Mouse (Mus musculus) hindbrain, embryonic 15.5 days (tissue): ENCODE measurements at regions not wholly inside any gene's neighbourhood (a gene's known extent, or its start where the extent isn't known, plus 50 kb on each side); places are given as distances from the start of the nearest gene placed in this dataset.

ENCODE experiments used
- ATAC-seq: fragments of 200-750 bp; cut with Nextera tagmentation; 2 replicates; pipeline ENCODE4 v1.8.0; 2017; ENCODE audit warnings: low read depth, moderate number of reproducible peaks, moderate TSS enrichment; ENCODE audit not compliant: low FRiP score
- H3K27ac ChIP-seq: fragments of 300-500 bp; sonication (generic); replicated peaks from 2 replicates; pipeline ENCODE4 v1.5.1; 2015; ENCODE audit warnings: mild to moderate bottlenecking, inconsistent platforms
- H3K27me3 ChIP-seq: fragments of 300-500 bp; sonication (generic); 2 replicates; pipeline ENCODE4 v1.6.1; 2015; ENCODE audit warnings: control low read depth, inconsistent platforms
- H3K36me3 ChIP-seq: fragments of 300-500 bp; sonication (generic); 2 replicates; pipeline ENCODE4 v1.6.1; 2015; ENCODE audit warnings: control low read depth, inconsistent platforms
- H3K4me1 ChIP-seq: fragments of 300-500 bp; sonication (generic); replicated peaks from 2 replicates; pipeline ENCODE4 v1.6.1; 2015; ENCODE audit warnings: control low read depth, inconsistent platforms
- H3K4me2 ChIP-seq: fragments of 300-500 bp; sonication (generic); 2 replicates; pipeline ENCODE4 v1.6.1; 2015; ENCODE audit warnings: moderate library complexity, mild to moderate bottlenecking, inconsistent platforms
- H3K4me3 ChIP-seq: fragments of 300-500 bp; sonication (generic); 2 replicates; pipeline ENCODE4 v1.5.1; 2015; ENCODE audit warnings: mild to moderate bottlenecking, inconsistent platforms
- H3K9ac ChIP-seq: fragments of 300-500 bp; sonication (generic); 2 replicates; pipeline ENCODE4 v1.6.1; 2015; ENCODE audit warnings: inconsistent platforms
- H3K9me3 ChIP-seq: fragments of 300-500 bp; sonication (generic); 2 replicates; pipeline ENCODE4 v1.6.1; 2016; ENCODE audit warnings: control low read depth, inconsistent platforms
- WGBS: fragments of 180-500 bp; shearing (Covaris S2); methylation state at CpG from one replicate; pipeline ENCODE4 v1.1.7; 2015; 5-methylcytosine and 5-hydroxymethylcytosine counted together

- 71% methylated on average over 3 of the region's 3 CpGs for WGBS
- Histone ChIP-seq H3K27me3 (no peaks in the 10 kb centered on the region), H3K4me3 (no peak overlapping the region), H3K36me3 (no peaks in the 10 kb centered on the region), H3K9me3 (no peaks in the 10 kb centered on the region), H3K9ac (no peak overlapping the region), H3K4me2 (no peak overlapping the region), H3K4me1 (peaks cover 12% of the 10 kb centered on the region), H3K27ac (no peak overlapping the region)
- no peak for ATAC-seq
Observed at GRCm38 (mm10) chr2:93115303-93115702, 69.3 kb upstream of the Prdm11 start.

GRCm38 (mm10) chr2:93113929-93114328 lies 68.0 kb upstream of the Prdm11 start:
- no peaks in the 10 kb centered on the region for H3K36me3 ChIP-seq
- H3K27me3 ChIP-seq = no peaks in the 10 kb centered on the region
- WGBS = 74% methylated on average over 7 of the region's 7 CpGs
- H3K4me3 ChIP-seq = no peak overlapping the region
- no peak for ATAC-seq
- H3K27ac ChIP-seq = no peak overlapping the region
- no peak overlapping the region for H3K4me2 ChIP-seq
- no peaks in the 10 kb centered on the region for H3K9me3 ChIP-seq
- no peak overlapping the region for H3K9ac ChIP-seq
- H3K4me1 ChIP-seq = peaks cover 3% of the 10 kb centered on the region

GRCm38 (mm10) chr2:93112320-93112719 lies 66.4 kb upstream of the Prdm11 start:
- Histone ChIP-seq H3K27ac (no peak overlapping the region), H3K9me3 (no peaks in the 10 kb centered on the region), H3K9ac (no peak overlapping the region), H3K4me1 (no peaks in the 10 kb centered on the region), H3K4me3 (no peak overlapping the region), H3K36me3 (no peaks in the 10 kb centered on the region), H3K27me3 (no peaks in the 10 kb centered on the region), H3K4me2 (no peak overlapping the region)
- no peak for ATAC-seq
- WGBS = 50% methylated on average over 7 of the region's 7 CpGs

GRCm38 (mm10) chr2:93110898-93111297 lies 64.9 kb upstream of the Prdm11 start:
- no peak overlapping the region for H3K4me2 ChIP-seq
- ATAC-seq = no peak
- no peak overlapping the region for H3K4me3 ChIP-seq
- H3K9ac ChIP-seq = no peak overlapping the region
- 87% methylated on average over 5 of the region's 5 CpGs for WGBS
- no peaks in the 10 kb centered on the region for H3K36me3 ChIP-seq
- H3K9me3 ChIP-seq = no peaks in the 10 kb centered on the region
- H3K27me3 ChIP-seq = no peaks in the 10 kb centered on the region
- no peak overlapping the region for H3K27ac ChIP-seq
- no peaks in the 10 kb centered on the region for H3K4me1 ChIP-seq

- no peak for ATAC-seq
- Histone ChIP-seq H3K27ac (no peak overlapping the region), H3K9ac (no peak overlapping the region), H3K9me3 (no peaks in the 10 kb centered on the region), H3K4me3 (no peak overlapping the region), H3K36me3 (no peaks in the 10 kb centered on the region), H3K4me1 (no peaks in the 10 kb centered on the region), H3K4me2 (no peak overlapping the region), H3K27me3 (no peaks in the 10 kb centered on the region)
- 78% methylated on average over 6 of the region's 6 CpGs for WGBS
Observed at GRCm38 (mm10) chr2:93106581-93106980, 60.6 kb upstream of the Prdm11 start.

- H3K9me3 ChIP-seq = no peaks in the 10 kb centered on the region
- peaks cover 10% of the 10 kb centered on the region for H3K4me1 ChIP-seq
- WGBS = 61% methylated on average over 8 of the region's 8 CpGs
- ATAC-seq = no peak
- H3K9ac ChIP-seq = no peak overlapping the region
- no peak overlapping the region for H3K4me3 ChIP-seq
- H3K27me3 ChIP-seq = no peaks in the 10 kb centered on the region
- H3K36me3 ChIP-seq = no peaks in the 10 kb centered on the region
- H3K4me2 ChIP-seq = no peak overlapping the region
- no peak overlapping the region for H3K27ac ChIP-seq
Observed at GRCm38 (mm10) chr2:93101991-93102390, 56.0 kb upstream of the Prdm11 start.

GRCm38 (mm10) chr2:93099780-93100179 lies 53.8 kb upstream of the Prdm11 start:
- ATAC-seq = 0 out of 2 replicates have a peak, but pooled peaks have one; percentile 11

GRCm38 (mm10) chr2:93097016-93097415 lies 51.0 kb upstream of the Prdm11 start:
- no peaks in the 10 kb centered on the region for H3K27me3 ChIP-seq
- 100% methylated on average over 2 of the region's 2 CpGs for WGBS

More at GRCm38 (mm10) chr2:93099780-93100179, 53.8 kb upstream of the Prdm11 start:
- no peaks in the 10 kb centered on the region for H3K9me3 ChIP-seq
- H3K4me1 ChIP-seq = peaks cover 10% of the 10 kb centered on the region
- H3K27ac ChIP-seq = no peak overlapping the region
- no peak overlapping the region for H3K4me2 ChIP-seq
- H3K9ac ChIP-seq = no peak overlapping the region
- no peaks in the 10 kb centered on the region for H3K27me3 ChIP-seq
- no peaks in the 10 kb centered on the region for H3K36me3 ChIP-seq
- H3K4me3 ChIP-seq = no peak overlapping the region
- WGBS = 51% methylated on average over 3 of the region's 3 CpGs

GRCm38 (mm10) chr2:93096078-93096729 lies 50.2 kb upstream of the Prdm11 start:
- H3K4me3 ChIP-seq = no peak overlapping the region
- ATAC-seq = no peak
- no peak overlapping the region for H3K4me2 ChIP-seq
- no peaks in the 10 kb centered on the region for H3K9me3 ChIP-seq
- H3K27ac ChIP-seq = no peak overlapping the region
- no peaks in the 10 kb centered on the region for H3K36me3 ChIP-seq
- H3K4me1 ChIP-seq = peaks cover 18% of the 10 kb centered on the region
- H3K9ac ChIP-seq = no peak overlapping the region
- 57% methylated on average over 6 of the region's 6 CpGs for WGBS
- H3K27me3 ChIP-seq = no peaks in the 10 kb centered on the region

More at GRCm38 (mm10) chr2:93097016-93097415, 51.0 kb upstream of the Prdm11 start:
- peaks cover 11% of the 10 kb centered on the region for H3K4me1 ChIP-seq
- no peak overlapping the region for H3K9ac ChIP-seq
- no peaks in the 10 kb centered on the region for H3K9me3 ChIP-seq
- no peak overlapping the region for H3K27ac ChIP-seq
- no peaks in the 10 kb centered on the region for H3K36me3 ChIP-seq
- H3K4me2 ChIP-seq = no peak overlapping the region
- no peak overlapping the region for H3K4me3 ChIP-seq
- ATAC-seq = no peak
